Mouse (Mus musculus) adrenal gland, adult (tissue): ENCODE results near the gene Arhgap19.

Experiments used
- DNase-seq, 2 experiments: peaks; one replicate each; pipeline ENCODE4 v3.0.0; 2022 to 2023; ENCODE audit warnings: low spot score in 1 of 2; ENCODE audit not compliant: inconsistent age in 2 of 2

The Arhgap19 gene

GRCm38 (mm10) chr19:41751906-41752305 is 49.9 kb downstream of the Arhgap19 start:
- DNase-seq = no peak

- peak; percentile 58 to 75 for DNase-seq
These were observed 54.4 kb downstream of the Arhgap19 start for GRCm38 (mm10) chr19:41747436-41747835.

- DNase-seq = peak in 1 of 2 experiments; percentile 38
These were observed 55.8 kb downstream of the Arhgap19 start for GRCm38 (mm10) chr19:41745941-41746557.

- DNase-seq = no peak
These were observed 58.5 kb downstream of the Arhgap19 start, which contains the start of gene Slit1 for GRCm38 (mm10) chr19:41743396-41743795. Gene Slit1 (minus strand): TSS chr19:41743665.

- no peak for DNase-seq
These were observed 63.0 kb downstream of the Arhgap19 start for GRCm38 (mm10) chr19:41738896-41739295.

GRCm38 (mm10) chr19:41738429-41738805 is 63.4 kb downstream of the Arhgap19 start:
- no peak for DNase-seq

GRCm38 (mm10) chr19:41737657-41738428 is 64.0 kb downstream of the Arhgap19 start:
- peak in 1 of 2 experiments; percentile 39 for DNase-seq

GRCm38 (mm10) chr19:41734685-41735084 is 67.2 kb downstream of the Arhgap19 start:
- no peak for DNase-seq

GRCm38 (mm10) chr19:41725491-41725890 is 76.4 kb downstream of the Arhgap19 start:
- DNase-seq = no peak

- no peak for DNase-seq
These were observed 76.9 kb downstream of the Arhgap19 start for GRCm38 (mm10) chr19:41724831-41725470.

- DNase-seq = no peak
These were observed 78.5 kb downstream of the Arhgap19 start for GRCm38 (mm10) chr19:41723337-41723736.

- DNase-seq = no peak
These were observed 82.4 kb downstream of the Arhgap19 start for GRCm38 (mm10) chr19:41719436-41719835.
